Mouse (Mus musculus) c-Kit-positive CD71-negative TER-119-negative erythroid progenitor cells, embryonic 14.5 days (primary cell): ENCODE results near the gene Fam241a.

Source experiments
- DNase-seq: peaks from one replicate; pipeline ENCODE4 v3.0.0-alpha.2; 2013; ENCODE audit warnings: low read depth

Gene Fam241a

DNA sequence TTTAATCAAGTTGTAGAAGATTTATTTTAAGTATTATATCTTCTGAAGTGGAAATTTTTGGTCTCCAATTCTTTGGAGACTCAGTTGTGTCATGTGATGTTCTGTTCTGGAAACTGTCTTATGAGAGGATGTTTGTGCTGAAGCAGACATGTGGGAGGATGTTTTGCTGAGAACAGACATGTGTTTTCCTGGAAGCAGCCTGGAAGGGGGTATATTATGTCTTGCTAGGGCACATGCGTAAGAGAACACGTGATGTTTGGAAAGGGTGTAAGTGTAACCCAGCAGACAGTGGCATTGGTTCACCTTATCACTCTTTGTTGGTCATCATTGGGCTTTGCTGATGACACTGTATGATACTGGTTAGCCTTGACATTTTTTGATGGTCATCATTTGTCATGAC lies 20.6 kb downstream of the Fam241a start:
- DNase-seq: no peak

DNA sequence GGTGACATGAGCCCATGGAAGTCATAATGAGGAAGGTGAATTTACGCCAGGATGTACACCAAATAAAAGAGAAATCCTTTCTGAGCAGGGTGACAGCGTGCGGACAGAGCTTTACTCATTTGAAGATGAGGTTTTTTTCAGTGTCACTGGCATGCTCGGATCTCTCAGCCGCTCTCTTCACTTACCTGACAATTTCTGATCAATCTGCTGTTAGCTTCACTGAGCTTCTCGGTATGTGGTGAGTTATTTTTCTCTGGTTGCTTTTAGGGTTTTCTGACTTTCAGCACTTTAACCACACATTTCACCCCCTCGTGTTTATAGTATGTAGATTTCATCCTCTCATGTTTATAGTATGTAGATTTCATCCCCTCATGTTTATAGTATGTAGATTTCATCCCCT lies 21.1 kb downstream of the Fam241a start:
- no peak for DNase-seq

DNA sequence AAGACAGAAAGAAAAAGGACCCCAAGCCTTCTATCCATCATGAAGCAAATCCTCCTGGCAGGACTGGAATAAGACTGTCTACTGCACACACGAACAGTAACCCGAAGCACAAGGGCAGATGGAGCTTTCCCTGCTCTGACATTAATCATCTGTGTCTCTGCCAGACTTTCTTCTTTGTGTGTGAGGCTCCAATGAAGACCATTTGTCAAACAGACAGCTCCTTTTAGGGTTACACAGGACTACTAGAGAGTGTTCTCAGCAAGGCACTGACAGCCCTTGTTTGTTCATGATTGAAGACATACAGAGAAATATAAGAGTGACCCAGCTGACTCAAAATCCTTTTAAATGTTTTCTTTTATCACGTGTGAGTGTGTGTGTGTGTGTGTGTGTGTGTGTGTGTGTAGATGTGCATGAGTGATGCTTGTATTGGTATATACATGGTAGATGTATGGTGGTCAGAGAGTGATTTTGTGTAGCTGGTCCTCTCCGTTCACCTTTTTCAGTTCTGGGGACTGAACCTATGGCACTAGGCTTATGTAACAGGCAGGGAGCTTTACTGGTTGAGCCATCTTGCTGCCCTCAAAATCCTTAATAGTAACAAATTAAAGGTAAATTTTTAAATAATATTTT lies 21.8 kb downstream of the Fam241a start:
- DNase-seq: no peak

DNA sequence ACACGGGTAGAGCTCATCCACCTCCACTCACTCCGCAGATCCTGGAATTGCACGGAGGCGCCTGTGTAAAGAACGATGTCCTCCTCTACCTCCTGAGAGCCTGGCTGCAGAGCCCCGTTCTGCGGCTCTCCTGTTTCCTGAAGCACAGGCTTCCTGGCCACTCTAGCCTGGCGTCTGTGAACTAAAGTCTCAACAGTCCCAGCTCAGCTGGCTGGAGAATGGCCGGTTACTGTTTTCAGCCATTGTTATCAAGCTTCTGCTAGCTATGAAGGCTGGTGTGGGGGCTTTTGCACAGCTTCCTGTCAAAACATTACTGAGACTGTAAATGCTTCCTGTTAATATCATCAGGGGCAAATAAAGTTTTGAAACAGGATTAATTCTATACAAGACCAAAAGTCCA lies 24.5 kb downstream of the Fam241a start:
- DNase-seq: no peak

DNA sequence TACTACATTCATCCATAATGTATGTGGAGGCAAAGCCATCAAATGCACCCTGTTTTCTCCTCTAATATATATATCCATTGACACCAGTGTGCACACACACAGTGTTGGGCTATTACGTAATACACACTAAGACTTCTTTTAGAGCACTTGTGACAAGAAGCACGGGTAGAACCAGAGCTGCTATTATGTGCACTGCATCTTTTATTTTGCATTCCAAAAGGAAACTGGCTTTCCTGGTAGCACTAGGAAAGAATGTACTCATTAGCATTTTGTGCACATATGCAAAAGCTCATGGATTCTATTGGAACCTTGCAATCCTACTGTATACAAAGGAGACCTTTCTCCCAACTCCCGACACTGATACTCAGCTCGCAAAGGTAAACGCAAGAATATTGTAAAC lies 27.2 kb downstream of the Fam241a start:
- no peak for DNase-seq

DNA sequence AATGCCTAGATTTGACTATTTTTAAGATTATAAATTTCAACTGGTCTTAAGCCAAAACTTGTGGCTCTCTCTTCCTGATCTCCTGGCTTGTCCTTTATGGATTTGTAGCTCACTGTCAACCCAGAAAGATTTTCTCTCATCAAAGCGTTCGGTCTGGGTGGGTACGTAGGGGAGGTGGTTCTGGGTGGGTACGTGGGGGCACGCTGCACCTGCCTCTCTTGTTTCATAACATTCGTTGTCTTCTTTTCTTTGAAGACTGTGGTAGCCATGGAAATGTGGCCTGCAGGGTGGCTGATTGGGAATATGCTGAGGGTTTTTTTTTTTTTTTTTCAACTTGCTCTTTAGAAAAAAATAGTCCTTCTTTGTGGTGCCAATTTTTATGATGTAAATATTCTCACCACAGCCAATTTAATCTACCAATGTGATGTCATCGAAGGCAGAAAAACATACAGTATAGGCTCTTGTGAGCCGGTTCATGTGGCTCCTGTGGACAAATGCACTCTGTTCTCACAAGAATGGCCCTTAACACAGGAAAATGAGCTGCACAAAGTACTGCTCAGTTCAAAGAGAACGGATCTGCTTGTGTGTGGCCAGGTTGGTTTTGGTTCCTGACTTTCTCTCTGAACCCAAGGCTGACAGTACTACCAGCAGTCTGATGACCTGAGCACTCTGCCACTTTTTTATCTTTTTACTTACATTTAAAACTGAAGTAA lies 27.9 kb downstream of the Fam241a start:
- no peak for DNase-seq

DNA sequence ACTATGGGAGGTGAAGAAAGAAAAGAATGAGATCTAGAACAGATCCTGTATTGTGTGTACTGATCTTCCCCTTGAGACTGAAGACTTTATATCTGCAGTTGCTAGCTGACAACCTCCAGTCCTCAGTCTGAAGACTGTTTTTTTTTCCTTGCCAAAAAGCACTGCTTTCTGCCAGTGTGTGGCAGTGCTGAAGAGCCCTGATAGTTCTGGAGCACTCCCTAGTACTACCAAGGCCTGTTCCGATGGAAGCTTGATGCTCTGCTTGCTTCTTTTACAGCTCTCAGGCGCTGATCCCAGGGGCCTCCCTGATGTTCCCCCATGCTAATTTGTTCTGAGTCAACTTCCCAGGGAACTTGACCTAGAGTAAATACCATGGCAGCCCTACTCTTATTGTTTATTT lies 31.9 kb downstream of the Fam241a start:
- no peak for DNase-seq

DNA sequence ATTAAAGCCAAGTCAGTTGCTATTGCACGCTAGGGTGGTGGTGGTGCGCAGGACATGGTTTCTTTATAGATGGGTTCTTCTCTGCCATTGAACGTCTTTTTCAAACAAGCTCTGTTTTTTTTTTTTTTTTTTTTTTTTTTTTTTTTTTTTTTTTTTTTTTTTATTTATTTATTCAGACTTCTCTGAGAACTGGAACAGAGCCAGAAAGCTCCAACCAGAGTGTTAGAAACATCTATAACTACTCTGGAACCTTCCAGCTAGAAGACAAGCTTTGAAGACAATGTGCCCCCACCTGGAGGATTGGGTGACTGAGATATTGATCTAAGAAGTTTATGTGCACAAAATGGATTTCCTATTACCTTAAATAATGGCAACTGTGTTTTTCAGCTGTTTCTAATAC lies 32.6 kb downstream of the Fam241a start:
- DNase-seq: no peak

DNA sequence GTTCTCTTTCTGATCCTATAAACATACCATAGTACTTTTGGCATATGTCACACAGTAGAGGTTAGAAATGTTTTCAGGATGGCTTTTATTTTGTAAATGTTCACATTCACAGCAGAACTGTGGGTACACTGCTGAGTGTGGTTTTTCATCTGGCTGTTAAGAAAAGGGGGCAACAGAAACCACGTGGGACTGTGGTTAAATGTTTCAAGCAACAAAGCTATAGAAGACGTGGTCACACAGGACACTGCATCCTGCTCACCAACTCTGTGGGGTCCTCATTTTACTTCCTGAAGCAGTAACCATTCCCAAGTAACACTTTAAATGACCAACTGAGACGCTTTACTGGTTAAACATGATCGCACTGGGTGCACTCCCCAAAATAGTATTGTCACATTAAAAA lies 33.6 kb downstream of the Fam241a start:
- no peak for DNase-seq

DNA sequence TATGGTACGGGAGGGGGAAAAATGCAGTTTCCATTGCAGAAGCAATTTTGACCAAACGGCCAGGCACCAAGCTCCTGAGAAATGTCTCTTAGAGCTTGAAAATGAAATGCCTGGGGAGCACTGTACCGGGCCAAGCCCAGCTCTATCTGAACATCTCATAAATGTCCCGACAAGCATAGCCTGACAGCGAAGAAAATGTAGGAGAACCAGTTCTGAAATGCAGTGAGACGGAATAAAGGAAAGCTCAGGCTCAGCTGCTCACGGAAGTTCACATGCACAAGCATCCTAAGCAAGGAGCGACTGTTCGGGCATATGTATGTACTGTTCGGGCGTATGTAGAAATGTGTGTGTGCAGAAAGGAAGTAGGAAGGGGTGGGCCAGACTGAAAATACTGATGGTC lies 34.8 kb downstream of the Fam241a start:
- no peak for DNase-seq

DNA sequence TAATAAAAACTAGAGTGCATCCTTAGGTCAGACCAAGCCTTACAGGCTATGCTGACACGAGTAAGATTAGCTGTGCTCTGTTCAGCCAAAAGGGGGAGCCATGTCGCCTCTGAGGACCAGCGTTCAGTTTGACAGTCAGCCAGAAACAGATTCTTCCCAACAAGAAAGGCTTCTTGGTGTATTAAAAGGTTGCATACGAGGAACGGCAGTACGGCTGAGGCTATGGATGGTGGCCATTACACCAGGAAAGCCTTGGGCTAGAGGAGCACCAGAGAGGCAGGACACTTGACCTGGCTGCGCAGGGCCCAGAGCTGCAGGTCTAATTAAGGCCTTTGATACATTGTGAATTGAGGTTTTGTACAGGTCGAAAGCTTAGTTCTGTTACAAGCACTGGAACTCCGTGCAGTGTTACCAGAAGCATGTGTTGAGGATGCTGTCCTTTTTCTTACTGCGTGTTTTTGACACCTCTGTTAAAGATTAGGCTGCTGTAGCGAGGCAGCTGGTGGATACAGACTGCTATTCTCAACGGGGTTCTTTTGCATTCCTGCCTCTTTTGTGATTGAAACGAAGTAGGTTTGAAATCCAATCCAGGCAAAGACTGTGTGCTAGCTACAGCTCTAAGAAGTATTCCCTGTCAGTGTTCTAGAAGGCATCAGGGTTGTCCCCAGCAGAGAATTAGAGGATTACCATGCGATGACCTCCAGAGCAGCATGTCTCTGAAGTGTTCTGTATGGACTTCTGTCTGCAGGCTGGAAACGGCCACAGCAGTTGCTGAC lies 42.5 kb downstream of the Fam241a start:
- peak; percentile 44 for DNase-seq

DNA sequence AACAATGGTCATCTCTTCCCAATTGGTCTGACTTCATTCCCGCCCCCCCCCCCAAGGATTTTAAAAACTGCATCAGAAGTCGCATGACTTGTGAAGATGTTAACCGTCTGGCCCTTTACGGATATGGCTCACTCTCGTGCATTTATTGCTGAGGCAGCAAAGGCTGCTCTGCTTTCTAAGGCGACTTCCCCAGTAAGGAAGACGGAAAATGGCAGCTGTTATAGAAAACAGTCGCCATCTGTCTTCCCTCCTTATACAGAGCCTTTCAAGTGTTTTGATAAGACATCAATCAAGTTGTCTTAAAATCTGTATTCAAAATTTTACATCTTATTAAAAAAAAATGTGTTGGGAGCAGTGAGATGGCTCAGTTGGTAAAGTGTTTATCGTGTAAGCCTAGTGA lies 43.4 kb downstream of the Fam241a start:
- no peak for DNase-seq

DNA sequence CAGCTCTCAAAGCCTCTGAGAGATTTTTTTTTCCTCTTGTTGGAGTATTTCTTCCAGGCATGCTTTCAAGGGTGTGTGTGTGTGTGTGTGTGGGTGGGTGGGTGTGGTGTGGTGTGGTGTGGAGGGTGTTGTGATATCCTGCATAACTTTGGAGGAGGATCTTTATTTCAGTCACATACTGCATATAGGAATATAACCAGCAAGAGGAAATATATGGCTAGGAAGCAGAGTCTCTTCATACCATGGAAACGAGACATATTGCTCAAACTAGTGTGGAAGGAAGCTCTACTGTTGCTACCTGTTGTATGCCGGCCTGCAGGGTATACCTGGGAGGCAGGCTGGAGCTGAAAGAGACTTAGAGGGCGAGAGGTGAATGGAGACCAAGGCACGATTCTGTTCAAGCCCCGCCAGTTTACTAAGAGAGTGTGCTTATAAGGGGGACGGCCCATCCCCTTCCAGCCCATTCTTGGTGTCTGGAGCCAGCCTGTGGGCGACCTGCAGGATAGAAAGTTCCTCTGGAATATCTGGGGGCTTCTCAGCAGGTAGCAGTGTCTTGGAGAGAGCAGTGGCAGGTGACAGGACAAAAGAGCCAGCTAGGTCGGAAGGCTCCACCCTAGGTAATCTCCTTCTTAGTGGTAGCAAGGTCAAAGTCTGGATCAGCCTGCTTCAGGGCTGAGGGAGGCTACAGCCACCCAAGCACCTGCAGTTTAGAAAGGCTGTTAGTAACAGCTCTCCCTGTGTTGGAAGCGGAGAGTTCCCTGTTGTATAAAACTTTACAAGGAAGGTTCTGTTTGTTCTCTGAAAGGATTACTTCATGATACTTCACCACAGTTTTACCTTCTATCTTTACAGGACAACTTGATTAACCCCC lies 45.1 kb downstream of the Fam241a start:
- no peak for DNase-seq

DNA sequence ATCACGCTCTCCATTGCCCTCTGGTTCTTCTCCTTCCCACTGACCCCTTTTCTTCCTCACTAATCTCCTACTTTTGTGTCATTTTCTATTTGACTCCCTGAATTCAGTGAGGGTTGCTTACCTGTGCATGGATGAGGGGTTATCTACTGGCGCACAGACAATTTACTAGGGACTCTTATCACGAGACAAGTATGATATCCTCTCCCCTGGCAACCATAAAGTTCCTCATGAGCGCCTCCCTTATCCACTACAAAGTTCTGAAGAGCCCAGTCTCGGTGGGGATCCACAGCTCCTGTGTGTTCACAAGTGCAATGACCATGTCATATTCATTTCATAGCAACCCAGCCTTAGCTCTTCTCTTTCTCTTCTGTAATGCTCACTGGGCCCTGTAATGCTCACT lies 46.2 kb downstream of the Fam241a start:
- no peak for DNase-seq

DNA sequence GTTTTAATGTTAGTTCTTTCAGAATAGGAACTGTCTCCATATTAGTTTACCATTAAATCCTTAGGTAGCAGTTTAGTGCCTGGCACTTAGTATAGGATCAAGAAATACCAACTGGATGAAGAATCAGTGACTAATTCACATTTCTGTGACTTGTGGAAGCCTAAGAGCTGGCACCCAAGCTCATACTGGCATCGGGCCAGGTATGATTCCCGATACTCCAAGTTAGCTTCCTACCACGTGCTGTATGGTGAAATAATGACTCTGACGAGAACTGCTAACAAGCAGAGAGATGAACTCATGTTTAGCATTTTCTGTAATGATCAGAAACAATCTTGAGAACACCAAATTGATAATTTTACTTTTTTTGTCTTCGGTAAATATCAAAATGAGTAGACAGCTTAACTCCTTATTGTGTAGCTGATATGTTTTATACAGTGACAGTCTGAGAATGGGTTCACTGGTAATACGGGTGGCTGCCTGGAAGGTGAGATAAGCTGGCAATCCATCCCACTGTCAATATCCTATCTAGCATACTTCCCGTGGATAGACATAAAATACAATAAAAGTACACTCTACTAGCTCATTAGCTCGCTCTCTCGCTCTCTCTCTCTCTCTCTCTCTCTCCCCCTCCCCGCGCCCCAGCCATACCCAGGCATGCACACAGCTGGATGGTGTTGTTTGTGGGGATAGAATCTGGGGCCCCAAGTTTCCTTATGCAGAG lies 47.9 kb downstream of the Fam241a start:
- DNase-seq: no peak

DNA sequence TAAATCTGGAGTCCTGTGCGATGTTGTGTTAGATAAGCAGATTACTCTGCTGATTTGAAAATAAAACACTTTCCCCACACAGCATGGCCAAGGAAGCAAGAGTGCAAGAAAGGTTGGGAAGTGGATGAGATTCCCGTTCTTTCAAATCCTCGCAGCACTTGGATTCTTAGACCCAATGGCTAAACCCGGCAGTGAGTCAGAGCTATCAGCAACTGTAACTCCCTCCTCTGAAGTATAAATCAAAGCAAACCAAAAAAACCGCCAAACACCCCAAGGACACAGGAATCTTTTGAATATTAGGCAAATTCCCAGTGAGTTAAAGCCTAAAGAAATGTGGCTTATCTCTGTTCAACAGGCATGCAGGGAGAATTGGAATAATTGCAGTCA lies 52.2 kb downstream of the Fam241a start:
- no peak for DNase-seq

DNA sequence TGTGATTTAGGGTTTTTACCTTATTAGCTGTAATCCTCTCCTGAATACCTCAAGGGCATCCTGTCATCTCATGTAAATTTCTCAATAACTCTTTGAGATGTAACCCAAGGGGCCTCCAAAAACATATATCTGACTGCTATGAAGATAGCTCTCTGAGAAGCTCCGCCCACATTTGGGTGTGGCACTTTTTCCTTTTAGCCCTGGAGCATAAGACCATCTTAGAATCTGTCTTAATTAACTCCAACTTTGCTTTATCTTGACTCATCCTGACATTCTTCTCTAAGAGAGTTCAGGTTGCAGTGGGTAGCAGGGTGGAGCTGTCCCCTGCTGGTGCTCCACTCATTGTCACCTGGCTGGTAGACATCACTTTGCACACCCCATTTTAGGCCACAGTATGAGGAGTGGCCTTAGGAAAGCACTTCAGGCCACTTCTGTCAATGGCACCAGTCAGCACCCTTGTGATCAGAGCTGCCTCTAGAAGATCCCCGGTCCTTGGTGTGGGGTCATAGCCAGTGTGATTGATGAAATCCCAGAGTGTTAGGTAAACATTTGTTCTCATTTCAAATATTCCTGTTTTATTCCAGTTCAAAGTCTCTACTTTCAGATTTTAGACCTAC lies 52.7 kb downstream of the Fam241a start:
- DNase-seq: no peak

DNA sequence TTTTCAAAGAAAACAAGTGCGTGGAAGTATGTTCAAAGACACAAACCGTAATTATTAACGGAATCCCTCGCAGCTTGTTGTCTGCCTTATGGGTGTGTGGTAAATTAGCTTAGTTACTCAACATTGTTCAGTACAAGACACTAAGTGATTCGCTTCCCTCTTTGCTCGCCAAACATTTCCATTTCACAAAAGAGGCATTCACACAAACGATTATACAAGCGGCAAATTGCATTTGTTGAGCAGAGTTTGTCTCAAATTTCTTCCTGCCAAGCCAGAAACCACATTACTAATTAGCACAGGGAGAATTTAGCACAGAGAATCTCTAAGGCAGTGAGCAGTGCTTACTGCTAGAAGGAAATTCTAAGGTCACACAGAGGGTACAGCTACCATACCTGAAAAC lies 54.2 kb downstream of the Fam241a start:
- DNase-seq: no peak

DNA sequence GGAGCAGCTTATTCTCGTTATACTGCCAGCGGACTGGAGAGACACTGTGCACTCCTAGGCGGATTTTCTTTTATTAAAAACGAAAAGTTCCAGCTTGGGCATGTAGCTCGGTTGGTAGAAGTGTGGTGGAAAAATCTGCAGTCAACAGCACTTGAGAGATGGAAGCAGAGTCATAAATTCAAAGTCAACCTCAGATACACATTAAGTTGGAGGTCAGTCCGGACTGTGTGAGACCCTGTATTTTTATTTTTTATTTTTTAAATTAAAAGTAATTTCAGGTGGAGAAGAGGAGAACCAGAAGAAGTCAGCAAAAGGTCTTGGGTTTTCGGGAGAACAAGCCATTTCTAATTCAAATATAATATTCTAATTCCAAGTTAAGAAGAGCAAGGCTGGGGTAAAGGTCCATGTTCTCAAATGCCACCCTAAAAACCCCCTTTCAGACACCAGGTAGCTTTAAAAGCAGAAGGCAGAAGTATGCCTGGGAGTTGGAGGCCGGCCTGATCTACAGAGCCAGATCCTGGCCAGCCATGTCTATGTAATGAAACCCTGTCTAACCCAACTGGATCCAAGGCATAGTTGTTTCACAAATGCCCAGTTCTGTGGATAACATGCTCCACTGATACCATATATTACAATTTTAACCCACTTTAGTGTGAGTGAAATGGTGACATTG lies 58.0 kb downstream of the Fam241a start:
- DNase-seq: no peak

DNA sequence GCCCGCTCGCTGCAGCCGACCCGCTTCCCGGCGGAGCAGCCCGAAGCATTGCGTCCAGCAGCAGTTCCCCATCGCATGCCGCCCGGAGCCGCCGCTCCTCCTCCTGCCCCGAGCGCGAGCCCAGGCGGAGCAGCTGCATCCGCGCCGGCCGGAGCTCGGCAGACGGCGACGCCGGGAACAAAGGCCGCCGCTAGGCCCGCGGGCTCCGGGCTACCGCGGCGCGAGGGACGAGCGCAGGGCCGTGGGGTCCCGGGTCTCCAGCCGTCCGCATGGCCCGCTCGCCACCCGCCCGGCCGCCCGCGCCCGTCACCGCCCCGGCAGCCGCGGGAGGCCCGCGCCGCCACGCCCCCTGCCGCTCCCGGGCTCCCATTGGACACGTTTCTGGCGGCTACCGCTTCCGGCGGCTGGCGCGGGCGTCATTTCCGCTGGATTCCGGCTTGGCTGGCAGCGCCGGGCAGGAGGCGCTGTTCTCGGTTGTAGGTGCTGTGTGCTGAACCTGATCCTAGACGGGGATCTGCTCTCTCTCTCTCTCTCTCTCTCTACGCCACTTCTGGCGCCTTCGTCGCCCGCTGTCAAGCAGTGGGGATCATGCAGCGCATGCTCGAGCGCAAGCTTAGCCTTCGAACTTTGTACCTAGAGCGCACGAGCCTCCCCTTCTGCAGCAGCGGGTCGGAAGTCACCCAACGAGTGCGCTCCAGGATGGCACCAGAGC lies 58.8 kb downstream of the Fam241a start, which contains the start of gene Ap1ar:
TSS of gene Ap1ar (minus strand) at position 370 of the 712 bp plus-strand sequence.
- DNase-seq: peak; percentile 89
